ENCODE assay signal across 10 mouse cellular contexts in genomic region chr2:157073378-157074052, GRCm38 (mm10). TPM values are rescaled to one million over a fixed set of nuclear protein-coding genes. Genes with fewer than 3 reads are reported as not detected.
DNase-seq lines count a peak whose midpoint lies in the region; ATAC-seq lines count a peak whose summit lies in the region.
"Had no signal": no experiment of that assay in that cellular context is flagged by ENCODE, and none has a peak within 500 bp of the region (broad histone marks: within the 10 kb centered on the region; RNA-seq: fewer than 3 reads in every experiment).

No protein-coding gene starts in this region.

- 0 out of 2 replicates have a peak overlapping the region, but pooled peaks have one; percentile 25 for H3K9ac ChIP-seq in heart, embryonic 12.5 days
- no peak overlapping the region for H3K9ac ChIP-seq in intestine, embryonic 14.5 days (ENCODE audit: low read length)

- no peak overlapping the region for H3K4me3 ChIP-seq in heart, embryonic 12.5 days
- H3K4me3 ChIP-seq in intestine, embryonic 14.5 days (ENCODE audit: low read depth, low read length): no peak overlapping the region

- H3K4me2 ChIP-seq in heart, embryonic 12.5 days: no peak overlapping the region
- H3K4me2 ChIP-seq in intestine, embryonic 14.5 days (ENCODE audit: low read length): no peak overlapping the region

- no peaks in the 10 kb centered on the region for H3K9me3 ChIP-seq in heart, embryonic 12.5 days (replicated peaks)
- H3K9me3 ChIP-seq in intestine, embryonic 14.5 days (ENCODE audit: control insufficient read depth, low read length): no peaks in the 10 kb centered on the region

- no peaks in the 10 kb centered on the region for H3K27me3 ChIP-seq in heart, embryonic 12.5 days (replicated peaks)
- no peaks in the 10 kb centered on the region for H3K27me3 ChIP-seq in intestine, embryonic 14.5 days (replicated peaks; ENCODE audit: control insufficient read depth, insufficient read depth, low read length)

- DNase-seq in heart, postnatal 36 days: no peak
- DNase-seq in 416B (ENCODE audit: low read depth): peak; percentile 54
- DNase-seq in cerebellum, postnatal 25 days: peak; percentile 46 to 52
- no peak for DNase-seq in intestine, embryonic 14.5 days (ENCODE audit: low spot score)
- no peak for DNase-seq in thymus, postnatal 4 days
- no peak for DNase-seq in kidney, adult 9 months

- intact Hi-C loops in heart, postnatal 36 days (cut with DNase I): no loop called here

- WGBS in heart, embryonic 12.5 days: 53% methylated on average over 9 of the region's 9 CpGs
- 53% methylated on average over 9 of the region's 9 CpGs for WGBS in intestine, embryonic 14.5 days

- ATAC-seq in heart, embryonic 12.5 days (ENCODE audit: insufficient number of reproducible peaks, low FRiP score): no peak
- no peak for ATAC-seq in intestine, embryonic 14.5 days (replicated peaks; ENCODE audit: low FRiP score, low TSS enrichment, low read depth)

- peak overlapping the region; percentile 44 for H3K27ac ChIP-seq in heart, embryonic 12.5 days (ENCODE audit: poor library complexity, severe bottlenecking)
- peak overlapping the region; percentile 33; the same call in 1 of the 2 replicates for H3K27ac ChIP-seq in intestine, embryonic 14.5 days (ENCODE audit: low read depth)

- H3K36me3 ChIP-seq in heart, embryonic 12.5 days: 0 out of 2 replicates have a peak, but pooled peaks cover 5% of the 10 kb centered on the region
- H3K36me3 ChIP-seq in intestine, embryonic 14.5 days (ENCODE audit: control insufficient read depth, insufficient read depth, low read length): peaks cover 12% of the 10 kb centered on the region

- H3K4me1 ChIP-seq in heart, embryonic 12.5 days (replicated peaks): peaks cover 89% of the 10 kb centered on the region
- peaks cover 90% of the 10 kb centered on the region for H3K4me1 ChIP-seq in intestine, embryonic 14.5 days (replicated peaks; ENCODE audit: control insufficient read depth, insufficient read depth, low read length)

RNA-seq across cellular contexts. Expression of gene Soga1, which starts 5.5 kb away (rescaled TPM):
- 4.5 and 5.2 TPM in 2 replicates for polyA plus RNA-seq in heart, embryonic 12.5 days (2016; fragmentation: Nextera tagmentation; extraction: Ambion mirVana)
- 10 to 100 TPM; 11.5 to 13.4 TPM for total RNA-seq in heart, postnatal 36 days (2021)
- 4.7 and 6.1 TPM in 2 replicates for polyA plus RNA-seq in intestine, embryonic 14.5 days (2014; fragmentation: Nextera tagmentation; extraction: Ambion mirVana)

RNA-seq across cellular contexts. Expression of gene Tldc2, which starts 13.3 kb away (rescaled TPM):
- not detected in 2 replicates for polyA plus RNA-seq in heart, embryonic 12.5 days (2016; fragmentation: Nextera tagmentation; extraction: Ambion mirVana)
- total RNA-seq in heart, postnatal 36 days (2021): not detected
- not detected in 2 replicates for polyA plus RNA-seq in intestine, embryonic 14.5 days (2014; fragmentation: Nextera tagmentation; extraction: Ambion mirVana)
- total RNA-seq: layer of hippocampus, adult 18-20 months had no signal
- polyA plus RNA-seq: liver, embryonic 16.5 days; testis, adult 2 months had no signal

Comparison
In these comparisons a context has a peak if more than half of its experiments do, and no peak if none do; other contexts are left out.
1. DNase-seq: peak in 416B (single experiment) and cerebellum, postnatal 25 days (2 of 2); none in heart, postnatal 36 days (0 of 2), intestine, embryonic 14.5 days (single experiment), thymus, postnatal 4 days (single experiment) and kidney, adult 9 months (single experiment).